Mouse (Mus musculus) ES-Bruce4 (cell line): ENCODE results near the gene Irx5.

Experiments used
- CTCF ChIP-seq: IDR thresholded peaks from one replicate; pipeline ENCODE4 v1.8.1; 2011; ENCODE audit warnings: low read depth, low read length
- POLR2A ChIP-seq: IDR thresholded peaks from one replicate; pipeline ENCODE4 v1.8.1; 2011; ENCODE audit warnings: low read length; ENCODE audit not compliant: insufficient read depth

DNA sequence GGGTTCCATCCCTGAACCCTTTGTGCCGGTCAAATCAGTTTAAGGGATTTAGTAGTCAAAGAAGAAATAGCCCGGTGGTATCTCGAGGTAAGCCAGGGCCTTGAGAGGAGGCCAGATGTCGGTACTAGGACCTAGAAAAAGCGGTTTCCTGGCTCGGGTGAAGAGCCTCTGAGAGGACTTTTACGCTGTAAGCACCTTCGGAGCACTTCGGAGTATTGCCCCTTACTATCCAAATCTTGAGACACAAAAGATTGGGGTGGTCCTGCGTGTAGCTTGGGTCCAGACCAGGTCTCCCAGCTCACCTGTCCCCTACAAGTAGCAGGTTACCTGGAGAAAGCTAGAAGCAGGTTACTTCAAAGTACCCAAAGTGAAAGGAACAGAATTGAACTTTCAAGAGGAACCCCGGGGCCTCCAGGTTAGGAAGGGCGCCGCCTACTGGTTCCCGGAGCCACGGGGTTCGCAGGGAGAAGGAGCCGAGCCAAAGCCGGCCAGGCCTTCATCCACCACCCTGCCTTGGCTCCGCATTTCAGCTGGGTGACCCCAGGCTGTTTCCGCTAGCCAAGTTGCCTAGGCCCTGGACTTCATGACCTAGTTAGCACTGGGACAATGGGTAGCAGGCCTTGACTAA is 6.8 kb downstream of the Irx5 start:
- TF ChIP-seq CTCF (peak; percentile 60), POLR2A (no peak)
